Mouse (Mus musculus): ENCODE measurements around the gene Gm48552. TPM values are rescaled to one million over a fixed set of nuclear protein-coding genes. Genes with fewer than 3 reads are reported as not detected.

Gene Gm48552
- total RNA-seq, 2 experiments from 2014 or later, result 0.84 to 1.0 TPM

- TF ChIP-seq CTCF (IDR thresholded peaks at IDR 0.05), result no peak
- Histone ChIP-seq H3K27ac (no peak overlapping the region), H3K4me3 (no peak overlapping the region)
- intact Hi-C loops (cut with DNase I), result loop anchor here (2.0 kb wide), 1 partner anchor 43 kb away; no protein-coding TSS in a partner anchor
- DNase-seq, result no peak
Measured at GRCm38 (mm10) chr10:81395865-81396264, 7.1 kb downstream of the Gm48552 start.

DNA sequence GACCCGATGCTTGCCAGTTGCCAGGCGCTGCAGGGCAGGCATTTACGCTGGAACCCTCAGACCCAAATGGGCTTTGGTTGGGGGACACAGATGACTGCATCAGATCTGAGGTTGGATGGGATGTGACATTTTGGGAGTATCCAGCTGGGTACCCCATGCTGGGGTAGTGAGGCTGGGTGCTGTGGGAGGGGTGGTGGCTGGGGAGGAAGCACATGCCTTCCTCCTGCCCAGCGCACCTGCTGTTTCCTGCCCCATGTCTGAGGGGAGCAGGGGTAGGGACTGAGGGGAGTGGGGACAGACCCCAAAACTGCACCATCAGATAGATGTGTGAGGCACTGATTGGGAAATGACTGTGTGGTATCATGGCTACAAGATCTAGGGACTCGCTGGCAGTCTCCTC is 7.9 kb downstream of the Gm48552 start:
- Histone ChIP-seq H3K27ac (no peak overlapping the region), H3K4me3 (no peak overlapping the region)
- intact Hi-C loops (cut with DNase I), result no loop called here
- no peak for DNase-seq
- no peak for TF ChIP-seq CTCF (IDR thresholded peaks at IDR 0.05)

- no peak overlapping the region for H3K4me3 ChIP-seq
- TF ChIP-seq CTCF (IDR thresholded peaks at IDR 0.05), result no peak
- DNase-seq, result no peak
- no peak overlapping the region for H3K27ac ChIP-seq
- intact Hi-C loops (cut with DNase I), result no loop called here
Measured at GRCm38 (mm10) chr10:81399296-81399695, 10.5 kb downstream of the Gm48552 start.

DNA sequence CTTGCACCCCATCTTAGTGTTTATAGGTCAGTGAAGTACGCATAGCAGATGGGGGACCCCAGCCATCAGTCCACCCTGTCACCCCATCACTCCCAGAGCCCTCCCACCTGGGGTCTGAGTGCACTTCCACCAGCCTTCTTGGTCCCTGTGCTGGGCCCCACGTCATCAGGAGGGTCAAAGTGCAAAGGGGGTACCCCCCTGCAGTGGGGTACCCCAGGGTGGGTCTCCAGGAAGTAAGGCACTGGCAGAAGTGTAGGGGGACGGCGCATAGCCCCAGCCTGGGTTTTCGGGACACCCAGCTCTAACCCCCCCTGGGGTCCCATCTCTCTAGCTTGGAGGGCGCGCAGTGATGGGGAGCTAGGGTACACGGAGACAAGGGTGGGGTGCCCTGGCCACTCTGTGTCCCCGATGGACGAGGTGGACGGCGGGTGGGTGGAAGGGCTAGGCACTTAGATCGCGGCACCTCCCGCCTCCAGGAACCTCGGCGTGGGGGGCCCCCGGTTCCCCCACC is 11.0 kb downstream of the Gm48552 start:
- TF ChIP-seq CTCF (IDR thresholded peaks at IDR 0.05), result no peak
- DNase-seq, result no peak
- intact Hi-C loops (cut with DNase I), result no loop called here
- Histone ChIP-seq H3K27ac (no peak overlapping the region), H3K4me3 (no peak overlapping the region)

- peak overlapping the region; percentile 97 for H3K27ac ChIP-seq
- TF ChIP-seq CTCF (IDR thresholded peaks at IDR 0.05), result no peak
- H3K4me3 ChIP-seq, result no peak overlapping the region
- intact Hi-C loops (cut with DNase I), result no loop called here
- no peak for DNase-seq
Measured at GRCm38 (mm10) chr10:81400371-81401204, 11.8 kb downstream of the Gm48552 start.

GRCm38 (mm10) chr10:81401205-81401520 is 12.4 kb downstream of the Gm48552 start:
- peak overlapping the region; percentile 34 for H3K4me3 ChIP-seq
- no peak for TF ChIP-seq CTCF (IDR thresholded peaks at IDR 0.05)
- intact Hi-C loops (cut with DNase I), result no loop called here
- H3K27ac ChIP-seq, result peak overlapping the region; percentile 97
- no peak for DNase-seq

DNA sequence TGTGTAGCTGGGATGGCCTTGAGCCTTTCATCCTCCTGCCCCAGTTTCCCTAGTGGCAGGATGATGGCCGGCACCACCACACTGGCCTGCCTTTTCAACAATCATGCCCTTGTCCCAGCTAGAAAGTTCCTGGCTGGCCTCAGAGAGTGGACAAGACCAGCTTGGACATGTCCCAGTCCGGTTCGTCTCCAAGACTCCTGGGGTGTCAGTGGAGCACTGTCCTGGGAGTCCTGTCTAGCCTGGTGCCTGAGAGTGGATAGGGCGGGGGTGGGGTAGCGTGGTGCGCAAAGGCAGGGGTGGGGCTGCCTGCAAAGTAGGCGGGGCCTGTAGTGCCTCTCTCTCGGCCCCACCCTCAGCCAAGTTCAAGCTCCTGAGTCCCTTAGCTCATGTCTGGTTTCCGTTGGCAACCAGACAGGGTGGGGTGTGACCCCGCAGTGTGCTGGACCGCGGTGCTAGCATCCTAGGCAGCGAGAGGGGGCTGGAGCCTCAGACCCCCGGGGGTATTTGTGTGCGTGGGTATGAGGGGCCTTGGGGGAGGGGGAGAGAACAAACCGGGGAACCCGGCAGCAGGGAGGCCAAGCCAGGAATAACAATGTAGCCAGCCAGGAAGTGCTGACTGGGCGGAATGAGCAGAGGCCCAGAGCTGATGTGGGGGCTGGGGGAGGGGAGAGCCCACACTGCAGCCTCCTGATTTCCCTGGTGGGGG is 12.9 kb downstream of the Gm48552 start:
- H3K27ac ChIP-seq, result peak overlapping the region; percentile 97
- intact Hi-C loops (cut with DNase I), result no loop called here
- DNase-seq, result peak; percentile 88
- peak overlapping the region; percentile 34 for H3K4me3 ChIP-seq
- TF ChIP-seq CTCF (IDR thresholded peaks at IDR 0.05), result no peak

DNA sequence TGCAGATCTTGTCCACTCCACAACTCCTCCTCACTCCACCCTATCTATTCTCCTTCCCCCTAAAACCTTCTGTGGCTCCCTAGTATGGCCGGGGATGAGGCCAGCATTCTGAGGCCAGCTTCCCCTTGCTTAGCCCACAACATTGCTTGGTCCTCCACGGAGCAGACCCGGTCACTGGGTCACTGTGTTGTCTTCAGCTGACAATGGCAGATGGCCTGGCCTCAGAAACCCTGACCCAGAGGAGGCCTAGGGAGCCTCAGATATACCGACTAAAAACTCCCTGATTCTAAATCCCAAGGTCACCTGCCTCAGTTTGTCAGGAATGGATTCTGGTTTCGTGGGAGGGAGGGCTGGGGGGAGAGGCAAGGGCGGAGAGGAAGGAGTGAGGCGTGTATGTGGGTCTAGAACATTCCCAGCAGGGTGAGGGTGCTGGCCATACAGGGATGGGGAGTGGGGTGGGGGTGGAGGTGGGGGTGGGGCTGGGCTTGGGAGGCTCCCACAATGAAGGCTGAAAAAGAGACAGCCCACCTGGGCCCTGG is 13.5 kb downstream of the Gm48552 start:
- no peak for TF ChIP-seq CTCF (IDR thresholded peaks at IDR 0.05)
- intact Hi-C loops (cut with DNase I), result no loop called here
- H3K27ac ChIP-seq, result peak overlapping the region; percentile 97
- peak overlapping the region; percentile 34 for H3K4me3 ChIP-seq
- DNase-seq, result no peak

DNA sequence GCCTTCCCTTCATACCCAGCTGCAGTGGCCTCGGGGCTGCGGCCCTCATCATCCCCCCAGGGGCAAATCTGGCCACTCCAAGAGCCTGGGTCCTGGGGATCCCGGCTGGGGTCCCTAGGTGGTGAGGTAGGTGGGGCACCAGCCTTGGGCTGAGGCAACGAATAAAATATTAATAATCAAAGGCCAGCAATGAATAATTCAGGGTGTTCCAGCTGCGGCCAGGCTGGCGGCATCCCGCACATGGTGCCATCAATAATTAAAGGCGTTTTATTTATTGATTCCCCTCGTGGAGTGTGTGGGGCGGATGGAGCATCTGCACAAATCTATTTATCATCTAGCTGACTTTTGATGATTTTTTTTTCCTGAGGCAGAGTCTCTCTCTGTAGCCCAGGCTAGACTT is 14.7 kb downstream of the Gm48552 start:
- H3K4me3 ChIP-seq, result no peak overlapping the region
- intact Hi-C loops (cut with DNase I), result no loop called here
- no peak for TF ChIP-seq CTCF (IDR thresholded peaks at IDR 0.05)
- no peak for DNase-seq
- peak overlapping the region; percentile 97 for H3K27ac ChIP-seq

- intact Hi-C loops (cut with DNase I), result no loop called here
- Histone ChIP-seq H3K27ac (peak overlapping the region; percentile 97), H3K4me3 (no peak overlapping the region; the same call in 1 of the 2 replicates)
- peak; percentile 44 for DNase-seq
- TF ChIP-seq CTCF (IDR thresholded peaks at IDR 0.05), result no peak
Measured at GRCm38 (mm10) chr10:81404082-81404481, 15.3 kb downstream of the Gm48552 start.

DNA sequence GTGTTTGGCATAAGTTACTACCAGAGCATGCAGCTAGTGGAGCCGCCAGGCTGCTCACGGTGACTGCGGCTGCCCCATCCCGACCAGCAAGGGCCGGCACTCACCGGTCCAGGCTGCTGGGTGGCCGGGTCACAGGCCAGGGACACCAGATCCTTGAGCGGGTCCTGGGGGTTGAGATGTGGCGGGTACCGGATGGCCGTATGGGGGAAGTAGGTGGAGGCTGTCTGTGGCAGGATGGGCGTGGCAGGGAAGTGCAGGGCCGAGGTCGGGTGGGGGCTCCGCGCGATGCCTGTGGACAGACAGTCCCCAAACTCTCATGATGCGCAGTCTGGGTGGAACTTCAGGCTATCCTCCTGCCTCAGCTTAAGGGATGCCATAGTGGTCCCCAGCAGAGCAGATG is 15.9 kb downstream of the Gm48552 start:
- no peak for TF ChIP-seq CTCF (IDR thresholded peaks at IDR 0.05)
- DNase-seq, result peak; percentile 62
- Histone ChIP-seq H3K27ac (peak overlapping the region; percentile 97), H3K4me3 (peak overlapping the region; percentile 32)
- intact Hi-C loops (cut with DNase I), result no loop called here

DNA sequence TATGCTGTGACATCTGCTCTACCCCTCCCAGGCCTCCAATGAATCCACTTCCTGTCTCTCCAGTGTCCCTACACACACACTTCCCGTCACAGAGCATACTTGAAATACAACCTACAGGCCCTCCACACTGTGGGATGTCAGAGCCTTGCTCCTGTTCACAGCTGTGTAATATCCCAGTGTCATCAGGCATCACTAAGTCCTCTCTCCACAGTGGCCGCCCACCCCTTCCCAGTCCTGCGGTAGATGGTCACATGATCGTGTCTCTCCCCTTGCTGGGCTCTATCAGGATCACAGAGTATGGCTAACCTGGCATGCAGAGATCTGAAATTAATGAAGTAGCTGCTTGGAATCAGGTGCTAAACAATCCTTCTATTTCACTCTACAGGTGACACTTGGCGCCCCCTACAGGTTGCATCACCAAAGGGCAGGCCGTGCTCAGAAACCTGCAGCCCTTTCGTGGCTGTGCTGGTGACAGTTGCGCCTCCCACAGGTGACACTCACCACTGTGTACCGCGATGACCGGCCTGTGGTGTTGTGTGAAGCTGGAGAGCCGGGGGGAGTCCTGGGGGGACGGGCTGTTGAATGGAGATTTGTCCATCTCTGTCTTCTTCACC is 16.9 kb downstream of the Gm48552 start:
- intact Hi-C loops (cut with DNase I), result no loop called here
- H3K4me3 ChIP-seq, result no peak overlapping the region; the same call in none of the 2 replicates
- peak; percentile 78 for DNase-seq
- peak; percentile 88 for TF ChIP-seq CTCF (IDR thresholded peaks at IDR 0.05)
- peak overlapping the region; percentile 97 for H3K27ac ChIP-seq
